Mouse (Mus musculus) telencephalon, adult 2 months (tissue): ENCODE measurements at regions not wholly inside any gene's neighbourhood (a gene's known extent, or its start where the extent isn't known, plus 50 kb on each side); places are given as distances from the start of the nearest gene placed in this dataset.

Experiments
- DNase-seq: peaks from one replicate; pipeline ENCODE4 v3.0.0-alpha.2; 2011; ENCODE audit warnings: low read depth, low spot score

DNA sequence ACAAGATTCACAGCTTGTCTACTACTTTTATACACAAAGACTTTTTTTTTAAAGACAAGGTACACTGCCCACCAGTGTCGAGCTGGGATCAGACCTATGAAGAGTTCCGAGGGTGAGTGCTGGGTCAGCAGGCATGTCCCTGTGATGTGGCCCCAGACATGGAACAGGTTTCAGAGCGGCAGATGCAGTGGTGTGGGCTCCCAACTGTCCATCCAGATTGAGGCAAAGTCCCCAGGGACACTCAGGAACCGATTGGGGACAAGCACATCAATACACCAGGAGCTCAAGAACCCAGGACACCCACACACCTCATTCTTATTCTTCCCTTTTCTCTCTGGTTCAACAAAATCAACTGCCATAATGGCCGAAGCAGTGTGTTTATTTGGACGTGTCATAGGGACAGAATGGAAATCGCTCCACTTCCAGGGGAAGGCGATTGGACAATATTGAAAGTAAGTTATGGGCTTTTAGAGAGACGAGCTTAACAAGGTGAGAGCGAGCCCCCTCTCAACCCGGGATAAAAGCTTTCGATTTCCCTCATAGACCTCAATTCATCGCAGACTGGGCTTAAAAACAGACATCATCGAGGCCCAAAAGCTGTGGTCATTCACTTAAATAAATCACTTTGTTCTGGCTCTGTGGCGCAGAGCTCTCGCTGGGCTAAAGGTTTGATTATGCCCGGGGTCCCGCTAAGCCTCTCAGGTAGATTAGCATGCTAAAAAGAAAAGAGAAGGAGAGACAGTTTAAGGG is 127.6 kb upstream of the Zdhhc25 start:
- no peak for DNase-seq

DNA sequence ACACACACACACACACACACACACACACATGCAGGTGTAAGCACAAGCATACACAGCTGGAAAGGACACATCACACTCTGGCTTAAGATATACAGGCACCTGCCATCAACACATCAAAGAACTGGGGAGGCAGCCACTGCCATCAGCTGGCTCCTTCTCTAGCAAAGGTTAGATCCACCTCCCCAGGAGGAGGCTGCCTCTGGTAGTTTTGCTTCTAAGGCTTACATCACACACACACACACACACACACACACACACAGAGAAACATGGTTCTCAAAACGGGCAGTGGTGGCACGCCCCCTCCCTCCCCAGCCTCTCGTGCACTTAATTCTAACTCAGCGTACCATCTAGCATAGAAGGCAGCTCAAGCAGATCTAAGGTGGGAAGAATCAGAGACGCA is 126.9 kb upstream of the Zdhhc25 start:
- DNase-seq = no peak

DNA sequence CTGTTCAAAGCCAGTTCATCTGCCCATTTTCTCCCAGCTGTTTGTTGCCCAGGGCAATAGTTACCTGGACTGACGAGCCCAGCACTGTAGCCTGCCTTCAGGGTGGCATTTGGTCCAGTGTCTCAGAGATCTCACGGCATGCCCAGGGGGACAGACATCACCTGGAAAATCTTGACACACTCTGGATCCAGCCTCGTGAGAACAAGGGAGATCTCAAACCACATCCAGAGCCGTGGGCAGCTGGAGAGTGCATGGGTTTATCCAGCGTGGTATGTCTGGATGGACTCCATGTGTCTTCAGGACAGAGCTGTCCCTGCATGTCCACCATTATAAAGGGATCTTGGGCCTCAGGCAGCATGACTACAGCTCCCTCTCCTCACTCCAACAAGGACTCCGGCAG is 116.6 kb upstream of the Zdhhc25 start:
- DNase-seq = no peak

DNA sequence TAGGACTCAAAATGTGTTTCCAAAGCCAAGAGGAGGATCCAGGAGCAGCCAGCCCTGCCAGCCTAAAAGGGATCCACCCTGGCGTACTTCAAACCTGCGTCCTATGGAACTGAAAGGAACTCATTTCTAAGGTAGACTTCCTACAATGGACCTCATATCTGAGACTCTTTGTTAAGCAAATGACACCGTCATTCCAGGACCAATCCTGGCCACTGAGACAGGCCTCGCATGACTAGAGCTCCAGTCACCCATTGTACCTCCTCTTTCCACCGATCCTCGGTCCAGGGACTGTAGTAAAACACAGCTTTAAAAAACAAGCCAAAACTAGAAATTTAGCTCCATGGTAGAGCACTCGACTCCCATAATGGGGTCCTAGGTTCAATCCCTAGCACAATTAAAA is 110.4 kb upstream of the Zdhhc25 start:
- DNase-seq = no peak

DNA sequence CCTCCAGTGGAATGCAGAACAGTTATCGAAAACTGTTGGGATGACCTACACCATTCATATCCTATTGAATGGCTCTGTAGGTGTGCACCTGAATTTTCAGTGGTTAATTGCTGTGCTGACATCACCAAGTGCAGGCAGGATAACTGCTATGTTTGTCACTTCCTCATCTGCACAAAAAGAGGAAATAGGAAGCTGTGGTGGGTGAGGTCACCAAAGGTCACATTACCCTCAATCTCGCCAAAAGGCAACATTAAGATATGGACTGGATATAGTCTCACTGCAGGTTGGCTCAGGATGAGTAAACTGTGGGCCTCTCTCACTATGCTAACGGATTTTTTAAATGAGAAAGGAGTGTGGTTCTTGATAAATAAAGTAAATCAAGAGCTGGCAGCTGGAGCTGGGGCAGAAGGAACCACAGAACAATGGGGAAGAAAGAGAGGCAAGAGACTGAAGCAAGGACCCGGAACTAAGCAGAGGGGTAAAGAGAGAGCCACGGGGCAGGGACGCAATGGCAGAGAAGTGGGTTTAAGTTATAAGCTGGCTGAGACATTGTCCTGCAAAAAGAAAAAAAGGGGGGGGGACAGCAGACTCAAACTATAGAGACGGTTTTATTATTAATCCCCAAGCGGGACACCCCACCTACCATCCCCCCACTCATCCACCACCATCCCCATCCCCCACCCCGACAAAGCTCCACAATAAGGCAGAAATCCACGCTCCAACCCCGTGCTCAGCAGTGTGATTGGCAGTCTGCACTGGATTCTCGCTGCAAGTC is 109.6 kb upstream of the Zdhhc25 start:
- DNase-seq = no peak

DNA sequence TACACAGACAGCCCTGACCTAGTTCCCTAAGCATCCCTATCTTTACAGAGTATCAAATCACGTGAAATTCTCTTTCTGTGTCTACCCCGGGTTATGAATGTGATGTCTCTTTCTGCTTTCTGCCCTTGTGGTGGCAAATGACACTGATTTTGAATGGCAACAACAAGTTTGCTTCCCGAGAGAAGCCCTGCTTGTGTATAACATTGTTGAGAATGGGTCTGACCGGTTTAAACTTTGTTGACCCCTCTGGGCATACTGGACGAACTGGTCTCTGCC is 109.1 kb upstream of the Zdhhc25 start:
- no peak for DNase-seq

DNA sequence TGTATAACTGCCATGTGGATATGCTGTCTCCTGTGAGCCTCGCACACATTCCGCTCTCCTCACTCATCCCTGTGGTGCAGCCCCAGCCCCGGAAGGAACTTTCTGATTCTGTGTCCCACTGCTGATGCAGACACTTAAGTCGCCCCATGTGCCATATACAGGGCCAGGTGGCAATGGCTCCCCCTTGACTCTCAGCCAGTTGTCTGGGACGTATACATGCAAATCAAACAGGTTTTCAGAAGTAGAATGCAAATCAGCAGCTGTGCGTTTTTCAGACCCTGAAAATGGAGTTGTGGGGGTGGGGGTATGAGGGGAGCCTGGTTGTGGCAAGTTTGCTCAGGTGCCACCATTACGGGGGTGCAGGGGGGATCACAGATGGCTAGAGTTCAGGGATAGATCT is 102.1 kb upstream of the Zdhhc25 start:
- DNase-seq = no peak

DNA sequence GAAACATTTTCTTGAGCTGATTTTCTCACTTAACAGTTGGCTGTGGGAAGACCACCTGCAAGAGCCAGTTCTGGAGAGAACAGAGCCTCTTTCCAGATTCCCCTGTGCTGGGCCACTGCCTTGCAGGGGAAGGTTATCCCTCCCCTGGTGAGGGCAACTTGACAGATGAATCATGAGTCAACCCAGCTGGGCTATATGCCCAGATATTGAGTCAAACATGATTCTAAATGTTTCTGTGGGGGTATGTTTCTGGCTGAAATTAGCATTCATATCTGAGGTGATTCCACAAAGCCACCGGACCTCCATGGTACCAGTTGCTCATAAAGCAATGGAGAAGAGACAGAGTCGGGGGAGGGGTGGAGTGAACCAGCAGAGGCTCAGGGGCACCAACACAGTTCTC is 97.8 kb upstream of the Zdhhc25 start:
- DNase-seq = no peak

DNA sequence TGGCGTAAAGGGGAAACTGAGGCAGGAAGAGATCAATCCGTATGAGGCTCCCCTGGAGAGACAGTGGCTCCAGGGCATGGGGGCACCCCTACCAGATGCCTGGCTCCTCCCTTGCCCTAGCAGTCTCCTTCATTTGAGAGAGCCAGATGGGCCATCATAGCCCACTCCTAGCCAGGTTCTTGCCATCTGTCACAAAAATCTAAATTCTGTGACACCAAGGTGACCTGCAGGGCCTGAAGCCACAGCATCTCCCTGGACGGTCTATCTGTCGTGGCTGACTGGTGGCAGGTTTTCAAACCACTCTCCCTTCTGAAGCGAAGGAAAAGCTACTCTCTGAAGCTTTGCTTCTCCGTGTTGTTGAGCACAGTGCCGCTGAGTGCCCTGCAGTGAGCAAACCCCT is 96.2 kb upstream of the Zdhhc25 start:
- no peak for DNase-seq

DNA sequence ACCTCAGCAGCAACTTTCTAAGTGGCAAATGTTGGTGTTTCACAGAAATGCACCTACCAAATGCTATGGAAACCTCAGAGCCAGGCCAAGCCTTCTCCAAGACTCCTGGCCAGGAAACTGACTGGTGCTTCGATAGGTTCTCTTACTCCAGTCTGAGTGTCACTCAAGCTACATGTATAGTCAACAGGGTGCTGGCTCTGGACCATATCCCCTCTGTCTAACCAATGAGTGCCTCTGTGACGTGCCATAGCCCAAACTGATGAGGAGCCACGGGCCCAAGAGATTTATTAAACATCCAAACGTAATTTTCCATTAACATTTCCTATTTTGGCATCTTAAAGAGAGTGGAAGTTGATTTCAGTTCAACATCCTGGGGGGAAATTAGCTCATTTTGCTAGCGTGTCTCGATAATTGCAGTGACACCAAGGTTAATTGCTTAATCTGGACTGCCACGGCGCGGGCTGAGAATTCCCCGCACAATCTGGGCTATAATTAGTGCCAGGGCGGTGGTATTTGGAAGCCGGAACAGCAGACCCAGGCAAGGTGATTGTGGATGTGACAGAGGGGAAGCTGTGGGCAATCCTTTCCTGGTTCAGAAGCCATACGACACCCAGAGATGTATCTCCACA is 94.5 kb upstream of the Zdhhc25 start:
- DNase-seq = no peak

DNA sequence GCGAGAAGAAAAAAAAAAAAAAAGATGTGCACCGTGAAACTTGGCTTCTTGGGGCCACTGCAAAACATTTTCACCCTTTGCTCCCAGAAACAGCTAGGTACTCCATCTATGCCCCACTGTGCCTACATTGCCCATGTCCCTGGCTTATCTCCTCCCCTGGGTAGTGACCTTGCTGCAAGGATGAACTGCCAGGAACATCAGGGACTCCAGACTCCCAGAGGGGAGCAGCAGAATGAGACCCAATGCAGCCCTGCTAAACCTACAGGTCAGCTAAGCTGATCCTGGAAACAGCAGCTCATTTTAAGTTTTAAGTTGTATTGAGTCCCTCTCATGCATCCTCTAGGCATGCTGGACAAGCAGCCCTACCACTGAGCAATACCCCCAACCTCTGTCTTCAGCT is 92.2 kb upstream of the Zdhhc25 start:
- DNase-seq = no peak

DNA sequence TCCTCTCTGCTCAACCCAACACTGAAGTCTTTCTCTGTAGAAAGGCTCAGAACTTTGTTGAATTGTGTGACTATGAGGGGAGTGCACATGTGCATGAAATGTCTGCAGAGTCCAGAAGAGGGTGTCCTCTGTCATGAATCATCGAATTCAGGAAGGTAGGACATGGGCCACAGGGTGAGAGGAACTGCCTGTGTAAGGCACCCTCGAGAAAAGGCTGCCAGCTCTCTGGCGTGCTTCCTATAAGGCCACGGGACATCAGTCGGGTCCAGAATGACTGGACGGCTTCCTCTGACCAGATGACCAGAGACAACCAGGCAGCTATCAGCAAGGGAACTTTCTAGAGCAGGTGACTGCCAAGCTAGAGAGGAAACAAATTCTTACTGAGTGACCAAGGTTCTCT is 91.1 kb upstream of the Zdhhc25 start:
- DNase-seq = no peak

DNA sequence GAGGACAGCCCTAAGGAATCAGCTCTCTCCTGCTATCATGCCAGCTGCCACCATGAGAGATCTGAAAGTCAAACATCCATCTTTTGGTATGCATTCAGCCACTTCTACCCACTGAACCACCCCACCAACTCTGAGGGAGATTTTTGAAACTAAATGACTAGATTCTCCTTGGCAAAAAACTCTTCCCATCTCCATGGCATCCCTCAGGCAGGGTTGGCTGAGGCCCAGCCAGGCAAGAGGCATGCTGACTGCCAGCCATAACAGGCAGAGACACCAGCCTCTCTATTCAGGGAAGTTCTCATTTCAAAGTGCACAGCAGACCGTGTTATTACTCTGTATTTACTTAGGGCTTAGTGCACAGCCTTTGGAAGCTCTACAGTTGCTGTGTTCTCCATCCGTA is 90.5 kb upstream of the Zdhhc25 start:
- no peak for DNase-seq

DNA sequence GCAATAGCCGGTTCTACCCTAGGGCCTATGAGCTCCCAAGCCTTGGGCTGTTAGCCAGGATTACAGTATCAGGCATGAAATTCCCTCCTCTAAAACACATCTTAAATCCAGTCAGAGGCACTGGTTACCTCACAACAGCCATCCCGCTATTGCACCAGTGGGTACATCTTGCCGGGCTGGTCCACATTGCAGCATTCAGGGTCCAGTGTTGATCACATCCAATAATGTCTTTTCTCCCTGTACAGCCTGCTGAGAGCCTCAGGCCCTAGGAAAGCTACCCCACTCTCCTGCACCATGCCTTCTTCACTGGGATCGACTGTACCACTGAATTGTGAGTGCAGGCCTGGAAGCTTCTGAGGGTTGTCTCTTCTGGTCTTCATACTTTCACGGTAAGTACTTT is 86.0 kb upstream of the Zdhhc25 start:
- no peak for DNase-seq

DNA sequence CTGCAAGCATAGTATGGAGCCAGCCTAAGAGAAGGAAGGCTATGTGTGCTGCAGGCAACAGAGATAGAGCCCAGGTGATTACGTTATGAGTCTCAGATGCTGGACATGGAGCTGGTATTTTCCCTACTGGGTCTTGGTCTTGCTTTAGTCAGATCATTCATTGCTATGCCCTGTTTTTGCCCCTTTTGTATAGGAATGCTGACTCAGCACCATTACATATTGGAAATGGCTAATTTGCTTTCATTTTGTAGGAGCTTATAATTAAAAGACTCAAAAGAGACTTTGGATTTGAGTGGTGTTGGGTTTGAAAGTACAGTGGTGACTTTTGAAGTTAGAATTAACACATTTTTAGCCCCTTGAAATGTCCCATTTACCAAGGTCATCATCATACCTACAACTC is 68.9 kb upstream of the Zdhhc25 start:
- DNase-seq = no peak

DNA sequence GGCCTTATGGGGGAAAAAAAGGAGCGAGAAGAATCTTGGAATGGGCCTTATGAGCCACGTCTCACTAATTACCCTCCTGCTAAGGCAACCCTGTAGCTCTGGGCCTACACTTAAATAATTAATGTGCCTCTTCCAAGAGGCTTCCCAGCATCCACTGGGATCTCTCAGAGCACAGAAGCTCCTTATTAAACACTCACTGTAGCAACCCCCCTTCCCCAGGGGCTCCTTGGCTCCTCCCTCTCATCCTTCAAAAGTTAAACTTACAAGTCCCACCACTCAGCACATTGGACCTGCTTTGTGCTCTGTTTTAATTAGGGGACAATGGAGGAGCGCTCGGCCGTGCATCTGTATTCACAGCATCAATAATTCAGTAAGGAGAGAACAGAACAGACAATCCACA is 68.1 kb upstream of the Zdhhc25 start:
- no peak for DNase-seq

DNA sequence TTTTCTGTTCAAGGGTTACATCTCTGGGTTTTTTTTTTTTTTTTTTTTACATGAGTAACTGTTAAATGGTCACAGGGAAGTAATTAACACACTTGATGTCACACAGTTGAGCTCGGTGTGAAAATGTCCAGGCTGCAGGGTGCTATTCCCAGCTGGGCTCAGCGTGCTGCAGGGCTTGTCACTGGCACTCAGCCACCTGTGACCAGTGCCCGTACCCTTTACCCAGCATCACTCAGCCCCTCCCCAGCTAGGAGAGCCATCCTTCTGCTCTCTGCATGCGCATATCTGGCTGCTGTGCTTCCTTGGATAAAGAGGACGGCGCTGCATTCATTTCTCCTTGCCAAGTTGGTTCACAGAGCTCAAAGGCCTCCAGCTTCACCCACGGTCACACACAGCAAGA is 66.7 kb upstream of the Zdhhc25 start:
- no peak for DNase-seq

DNA sequence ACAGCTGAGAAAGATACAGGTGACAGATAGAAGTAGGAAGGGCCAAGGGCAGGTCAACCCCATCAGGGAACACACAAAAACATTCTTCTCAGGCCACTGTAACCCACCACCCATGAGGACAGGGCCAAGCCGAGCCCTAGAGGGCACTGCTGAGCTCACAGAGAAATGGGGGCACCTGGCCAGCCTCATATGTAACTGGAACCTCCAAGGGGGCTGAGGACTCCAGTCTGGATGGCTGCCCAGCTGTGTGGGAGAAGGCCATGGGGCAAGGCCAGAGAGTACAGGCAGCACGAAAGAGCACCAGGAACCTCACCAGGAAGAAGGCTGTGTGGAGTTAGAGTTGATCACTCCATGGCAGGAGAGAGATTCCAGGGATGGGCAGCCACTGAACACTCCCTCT is 64.6 kb upstream of the Zdhhc25 start:
- DNase-seq = no peak

DNA sequence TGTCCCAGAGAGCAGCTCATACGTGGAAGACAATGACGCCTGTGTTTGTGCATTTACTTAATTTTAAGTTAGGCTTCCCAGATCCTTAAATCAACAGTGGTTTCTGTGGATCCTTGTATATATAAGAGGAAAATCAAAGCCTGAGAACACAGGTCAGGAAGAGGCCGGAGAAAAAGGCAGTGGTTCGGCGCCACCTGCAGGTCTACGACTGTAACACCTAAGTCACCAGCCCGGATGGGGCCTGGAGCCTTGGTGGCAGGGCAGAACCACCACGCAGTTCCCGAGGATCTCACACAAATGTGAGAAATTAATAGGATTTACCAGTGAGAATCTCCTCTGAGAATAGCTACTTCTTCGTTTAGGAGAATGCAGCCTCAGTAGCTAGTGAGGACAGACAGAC is 62.9 kb upstream of the Zdhhc25 start:
- no peak for DNase-seq

DNA sequence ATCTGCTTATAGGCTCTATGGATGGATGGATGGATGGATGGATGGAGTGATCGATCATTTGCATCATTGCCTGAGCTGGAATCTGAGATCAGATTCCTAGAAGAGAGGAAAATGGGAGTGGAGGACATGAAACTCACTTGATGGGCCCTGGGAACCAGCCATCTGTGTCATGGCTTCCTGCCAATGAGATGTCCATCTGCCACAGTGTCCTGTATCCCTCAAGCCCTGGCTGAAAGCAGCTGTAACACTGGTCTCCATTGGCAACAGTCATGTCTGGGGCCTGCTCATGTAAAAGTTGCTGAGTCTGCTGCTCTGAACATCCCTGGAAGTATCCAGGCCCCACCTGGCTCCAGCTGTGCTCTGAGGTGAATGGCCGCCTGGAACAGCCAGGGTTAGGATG is 57.5 kb upstream of the Zdhhc25 start:
- DNase-seq = no peak

DNA sequence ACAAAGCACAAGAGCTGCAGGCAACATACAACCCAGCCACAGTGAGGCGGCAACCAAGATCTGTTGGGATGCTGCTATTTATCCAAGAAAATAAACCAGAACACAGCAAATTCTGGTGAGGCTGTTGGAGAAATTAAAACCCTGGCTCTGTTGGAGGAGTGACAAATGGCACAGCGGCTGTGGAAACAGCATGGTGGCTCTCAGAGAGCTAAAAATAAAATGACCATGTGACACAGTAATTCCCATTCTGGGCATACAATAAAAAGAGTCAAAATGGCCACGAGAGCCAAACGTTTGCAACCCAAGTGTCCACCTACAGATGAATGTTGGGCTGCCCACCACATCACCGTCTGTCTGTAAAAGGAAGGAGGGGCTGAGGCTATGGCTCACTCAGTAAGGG is 55.9 kb upstream of the Zdhhc25 start:
- no peak for DNase-seq

DNA sequence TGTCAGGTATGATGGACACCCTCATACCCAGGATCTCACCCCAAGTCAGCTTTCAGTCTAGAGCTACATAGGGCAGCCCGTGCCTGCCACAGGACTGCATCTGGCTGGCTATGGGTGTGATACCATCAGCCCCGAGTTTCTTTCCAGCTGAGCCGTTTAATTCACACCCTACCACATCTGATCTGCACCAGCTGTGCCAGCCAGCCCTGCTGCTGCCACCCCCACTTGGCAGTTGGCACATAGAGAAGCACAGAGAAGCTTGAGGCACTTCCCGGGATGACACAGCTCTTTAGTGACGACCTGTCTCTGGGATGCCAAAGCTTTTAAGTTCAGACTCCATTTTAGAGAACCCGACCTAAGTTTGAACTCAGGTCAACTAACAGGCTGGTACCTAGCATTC is 51.8 kb upstream of the Zdhhc25 start:
- DNase-seq = no peak
